Mouse (Mus musculus) ES-E14 (cell line): ENCODE measurements around the gene Twf2. TPM values are rescaled to one million over a fixed set of nuclear protein-coding genes. Genes with fewer than 3 reads are reported as not detected.

Experiments used
- DNase-seq: peaks from one replicate; pipeline ENCODE4 v3.0.0-alpha.2; 2013; ENCODE audit warnings: low read depth, low spot score
- H3K27ac ChIP-seq: 2 replicates; pipeline ENCODE4 v1.5.1; 2012; ENCODE audit warnings: low read depth, mild to moderate bottlenecking, low read length, moderate library complexity, mixed read lengths; ENCODE audit not compliant: poor library complexity, insufficient read depth, severe bottlenecking
- H3K36me3 ChIP-seq: 2 replicates; pipeline ENCODE4 v1.6.1; 2012; ENCODE audit warnings: mild to moderate bottlenecking, low read length, moderate library complexity, mixed read lengths; ENCODE audit not compliant: control insufficient read depth, poor library complexity, insufficient read depth, severe bottlenecking
- H3K4me1 ChIP-seq, 2 experiments: fragments of 150-350 bp in 1 of 2; sonication (generic) in 1 of 2; 2 replicates each; pipeline ENCODE4 v1.6.1; 2012; ENCODE audit warnings: low read length in 2 of 2, mild to moderate bottlenecking in 1 of 2, mixed read lengths in 1 of 2; ENCODE audit not compliant: control insufficient read depth in 2 of 2, insufficient read depth in 2 of 2, poor library complexity in 1 of 2
- H3K4me3 ChIP-seq, 2 experiments: fragments of 150-350 bp in 1 of 2; sonication (generic) in 1 of 2; 2 replicates each; pipeline ENCODE4 v1.5.1; 2012; ENCODE audit warnings: low read length in 2 of 2, low read depth in 1 of 2, mild to moderate bottlenecking in 1 of 2, mixed read lengths in 1 of 2; ENCODE audit not compliant: insufficient read depth in 1 of 2, poor library complexity in 1 of 2, severe bottlenecking in 1 of 2
- H3K9ac ChIP-seq: 2 replicates; pipeline ENCODE4 v1.6.1; 2012; ENCODE audit warnings: low read depth, mild to moderate bottlenecking, low read length, mixed read lengths; ENCODE audit not compliant: poor library complexity, insufficient read depth, severe bottlenecking
- H3K9me3 ChIP-seq: fragments of 150-350 bp; sonication (generic); 2 replicates; pipeline ENCODE4 v1.6.1; 2012; ENCODE audit warnings: low read depth, mild to moderate bottlenecking, low read length; ENCODE audit not compliant: control insufficient read depth, insufficient read depth
- CHD2 ChIP-seq: IDR thresholded peaks from 2 replicates; pipeline ENCODE4 v1.6.1; 2014; ENCODE audit warnings: mild to moderate bottlenecking, low read depth, low read length, inconsistent platforms
- HCFC1 ChIP-seq: IDR thresholded peaks from 2 replicates; pipeline ENCODE4 v1.6.1; 2012; ENCODE audit warnings: low read length, inconsistent platforms, borderline replicate concordance; ENCODE audit not compliant: insufficient read depth
- MAFK ChIP-seq: IDR thresholded peaks from 2 replicates; pipeline ENCODE4 v1.6.1; 2014; ENCODE audit warnings: mild to moderate bottlenecking, low read depth, low read length, inconsistent platforms; ENCODE audit not compliant: insufficient read depth
- ZC3H11A ChIP-seq: IDR thresholded peaks from 2 replicates; pipeline ENCODE4 v1.6.1; 2012; ENCODE audit warnings: low read depth, mild to moderate bottlenecking, inconsistent platforms, low read length, borderline replicate concordance
- ZNF384 ChIP-seq: IDR thresholded peaks from 2 replicates; pipeline ENCODE4 v1.6.1; 2012; ENCODE audit warnings: low read depth, low read length, inconsistent platforms
- in situ Hi-C, 2 experiments: fragments of 600-800 bp; cut with MboI; formaldehyde crosslinking; loops; one replicate each; pipeline ENCODE4 v1.15.1; 2025; ENCODE audit warnings: low sequenced_read_pairs in 2 of 2, inconsistent platforms in 1 of 2; ENCODE audit not compliant: unreplicated experiment in 2 of 2
- total RNA-seq: library from RNA; depleted of rRNA; stranded (reverse); fragments of 300-350 nt; gene quantifications from 2 replicates; pipeline ENCODE4 v1.2.3, GENCODE M21; 2012

Twf2 gene
- total RNA-seq, 1 experiment = 139 TPM

GRCm38 (mm10) chr9:106197732-106198131 is 5.2 kb upstream of the Twf2 start:
- Histone ChIP-seq H3K9me3 (no peaks in the 10 kb centered on the region), H3K27ac (no peak overlapping the region), H3K4me3 (no peak overlapping the region), H3K9ac (no peak overlapping the region), H3K4me1 (peaks cover 0 to 8% of the 10 kb centered on the region in 2 experiments; a peak in 1 of 4 replicates), H3K36me3 (peaks cover 27% of the 10 kb centered on the region)
- TF ChIP-seq ZC3H11A = no peak
- no peak for DNase-seq
- in situ Hi-C loops = no loop called here

GRCm38 (mm10) chr9:106198962-106199458 is 3.9 kb upstream of the Twf2 start:
- H3K36me3 ChIP-seq = peaks cover 23% of the 10 kb centered on the region
- DNase-seq = no peak
- H3K4me3 ChIP-seq = peak overlapping the region; percentile 73 to 92
- H3K9ac ChIP-seq = peak overlapping the region; percentile 89
- H3K9me3 ChIP-seq = no peaks in the 10 kb centered on the region
- H3K27ac ChIP-seq = peak overlapping the region; percentile 54
- in situ Hi-C loops = no loop called here
- TF ChIP-seq ZC3H11A (no peak), HCFC1 (no peak), ZNF384 (no peak), MAFK (no peak), CHD2 (no peak)
- H3K4me1 ChIP-seq = peaks cover 0 to 9% of the 10 kb centered on the region in 2 experiments; a peak in 1 of 4 replicates

GRCm38 (mm10) chr9:106199535-106200272 is 3.2 kb upstream of the Twf2 start, which contains the start of gene Ppm1m:
Ppm1m (minus strand) TSS chr9:106199746.
- no peak for DNase-seq
- Histone ChIP-seq H3K4me3 (peak within 1 kb of the TSS; percentile 73 to 92), H3K36me3 (peaks cover 26% of the 10 kb centered on the region), H3K9me3 (no peaks in the 10 kb centered on the region), H3K4me1 (peaks cover 0 to 16% of the 10 kb centered on the region in 2 experiments; a peak in 1 of 4 replicates), H3K27ac (peak within 1 kb of the TSS; percentile 54), H3K9ac (peak within 1 kb of the TSS; percentile 89)
- in situ Hi-C loops = no loop called here
- no peak for TF ChIP-seq MAFK
- TF ChIP-seq CHD2 = no peak
- no peak for TF ChIP-seq ZC3H11A
- TF ChIP-seq HCFC1 = no peak
- TF ChIP-seq ZNF384 = no peak

GRCm38 (mm10) chr9:106201895-106202294 is 1.0 kb upstream of the Twf2 start:
- Histone ChIP-seq H3K4me3 (peak overlapping the region; percentile 74 to 94), H3K36me3 (peaks cover 16% of the 10 kb centered on the region; the same call in 1 of the 2 replicates), H3K4me1 (peaks cover 2 to 25% of the 10 kb centered on the region in 2 experiments; a peak in 3 of 4 replicates), H3K27ac (no peak overlapping the region), H3K9ac (no peak overlapping the region), H3K9me3 (no peaks in the 10 kb centered on the region)
- in situ Hi-C loops = no loop called here
- TF ChIP-seq CHD2 = no peak
- TF ChIP-seq MAFK = peak; percentile 96
- no peak for TF ChIP-seq ZC3H11A
- no peak for TF ChIP-seq ZNF384
- no peak for TF ChIP-seq HCFC1
- DNase-seq = no peak
